Mouse (Mus musculus) MEL (cell line): ENCODE measurements at regions not wholly inside any gene's neighbourhood (a gene's known extent, or its start where the extent isn't known, plus 50 kb on each side); places are given as distances from the start of the nearest gene placed in this dataset.

Experiments used
- BHLHE40 ChIP-seq: IDR thresholded peaks from 2 replicates; pipeline ENCODE4 v1.6.1; 2012; ENCODE audit warnings: low read depth, mild to moderate bottlenecking, inconsistent platforms, low read length, improper control_type of control experiment, borderline replicate concordance
- CHD2 ChIP-seq: IDR thresholded peaks from 2 replicates; pipeline ENCODE4 v1.6.1; 2011; ENCODE audit warnings: low read length, improper control_type of control experiment
- CTCF ChIP-seq, 3 experiments: IDR thresholded peaks in 2 of 3; conservative IDR thresholded peaks in 1 of 3; 2 replicates each; pipeline ENCODE4 v1.5.1; 2011 to 2012; ENCODE audit warnings: low read length in 3 of 3, low read depth in 2 of 3, mild to moderate bottlenecking in 2 of 3, improper control_type of control experiment in 1 of 3, inconsistent platforms in 1 of 3, mixed read lengths in 1 of 3, moderate library complexity in 1 of 3; ENCODE audit not compliant: control insufficient read depth in 1 of 3, insufficient read depth in 1 of 3, poor library complexity in 1 of 3, severe bottlenecking in 1 of 3
- E2F4 ChIP-seq: IDR thresholded peaks from 2 replicates; pipeline ENCODE4 v1.6.1; 2011; ENCODE audit warnings: low read depth, low read length, improper control_type of control experiment, borderline replicate concordance
- GATA1 ChIP-seq: IDR thresholded peaks from 2 replicates; pipeline ENCODE4 v1.6.1; 2011; ENCODE audit warnings: low read depth, low read length, improper control_type of control experiment
- HCFC1 ChIP-seq: IDR thresholded peaks from 2 replicates; pipeline ENCODE4 v1.6.1; 2012; ENCODE audit warnings: low read depth, mild to moderate bottlenecking, inconsistent platforms, low read length, improper control_type of control experiment, moderate library complexity
- MAZ ChIP-seq: IDR thresholded peaks from 2 replicates; pipeline ENCODE4 v1.6.1; 2012; ENCODE audit warnings: low read depth, mild to moderate bottlenecking, inconsistent platforms, low read length, improper control_type of control experiment
- MXI1 ChIP-seq: IDR thresholded peaks from 2 replicates; pipeline ENCODE4 v1.6.1; 2011; ENCODE audit warnings: mild to moderate bottlenecking, low read depth, low read length, improper control_type of control experiment
- NRF1 ChIP-seq: IDR thresholded peaks from 2 replicates; pipeline ENCODE4 v1.6.1; 2014; ENCODE audit warnings: low read depth, mild to moderate bottlenecking, inconsistent platforms, low read length, improper control_type of control experiment, moderate library complexity; ENCODE audit not compliant: poor library complexity, insufficient read depth, severe bottlenecking
- POLR2A ChIP-seq, 2 experiments: IDR thresholded peaks; 2 replicates each; pipeline ENCODE4 v1.6.1; 2011 to 2012; ENCODE audit warnings: low read length in 2 of 2, mild to moderate bottlenecking in 2 of 2, control low read depth in 1 of 2, improper control_type of control experiment in 1 of 2, low read depth in 1 of 2, moderate library complexity in 1 of 2; ENCODE audit not compliant: control insufficient read depth in 1 of 2, insufficient read depth in 1 of 2, poor library complexity in 1 of 2
- TCF12 ChIP-seq: IDR thresholded peaks from 2 replicates; pipeline ENCODE4 v1.6.1; 2014; ENCODE audit warnings: low read depth, mild to moderate bottlenecking, inconsistent platforms, low read length, improper control_type of control experiment, moderate library complexity
- USF1 ChIP-seq: IDR thresholded peaks from 2 replicates; pipeline ENCODE4 v1.6.1; 2014; ENCODE audit warnings: low read depth, mild to moderate bottlenecking, inconsistent platforms, low read length, improper control_type of control experiment, moderate library complexity
- USF2 ChIP-seq, 2 experiments: IDR thresholded peaks; 2 replicates each; pipeline ENCODE4 v1.6.1; 2011 to 2012; ENCODE audit warnings: improper control_type of control experiment in 2 of 2, low read length in 2 of 2, borderline replicate concordance in 1 of 2, inconsistent platforms in 1 of 2, low read depth in 1 of 2, mild to moderate bottlenecking in 1 of 2; ENCODE audit not compliant: insufficient read depth in 1 of 2

GRCm38 (mm10) chr15:74282440-74283171, 353.5 kb downstream of the Mroh4 start:
- no peak for TF ChIP-seq CTCF (IDR thresholded peaks at IDR 0.05 in 2 of 3, conservative IDR thresholded peaks at IDR 0.05 in 1 of 3; ENCODE audit: control insufficient read depth in 1 of 3, insufficient read depth in 1 of 3, low read depth in 2 of 3, low read length in 3 of 3, poor library complexity in 1 of 3, severe bottlenecking in 1 of 3)
- TF ChIP-seq USF1, result no peak
- no peak for TF ChIP-seq MXI1
- TF ChIP-seq MAZ, result no peak
- no peak for TF ChIP-seq POLR2A (IDR thresholded peaks at IDR 0.05; ENCODE audit: control insufficient read depth in 1 of 2, insufficient read depth in 1 of 2, low read depth in 1 of 2, low read length in 2 of 2, poor library complexity in 1 of 2)
- TF ChIP-seq E2F4, result no peak
- TF ChIP-seq GATA1, result no peak
- TF ChIP-seq BHLHE40, result no peak
- no peak for TF ChIP-seq CHD2
- TF ChIP-seq TCF12, result no peak
- TF ChIP-seq USF2 (IDR thresholded peaks at IDR 0.05; ENCODE audit: borderline replicate concordance in 1 of 2, insufficient read depth in 1 of 2, low read depth in 1 of 2, low read length in 2 of 2), result no peak
- no peak for TF ChIP-seq HCFC1
- no peak for TF ChIP-seq NRF1
